Mouse (Mus musculus): Measurements from ENCODE around the gene Cyfip2.

- no peak for TF ChIP-seq POLR2A (IDR thresholded peaks at IDR 0.05; ENCODE audit: insufficient read depth, low read depth, low read length)
- TF ChIP-seq CTCF (IDR thresholded peaks at IDR 0.05; ENCODE audit: insufficient read depth, low read depth, low read length), result no peak
Measured at GRCm38 (mm10) chr11:46248352-46248751, 64.3 kb downstream of the Cyfip2 start.

Data from olfactory bulb, adult 2 months (tissue).